Mouse (Mus musculus): ENCODE data around the gene Gar1. TPM values are rescaled to one million over a fixed set of nuclear protein-coding genes. Genes with fewer than 3 reads are reported as not detected.

The Gar1 gene
- total RNA-seq (2022) = 10 to 100 TPM; 41.6 to 52.6 (median 46.3) TPM

DNA sequence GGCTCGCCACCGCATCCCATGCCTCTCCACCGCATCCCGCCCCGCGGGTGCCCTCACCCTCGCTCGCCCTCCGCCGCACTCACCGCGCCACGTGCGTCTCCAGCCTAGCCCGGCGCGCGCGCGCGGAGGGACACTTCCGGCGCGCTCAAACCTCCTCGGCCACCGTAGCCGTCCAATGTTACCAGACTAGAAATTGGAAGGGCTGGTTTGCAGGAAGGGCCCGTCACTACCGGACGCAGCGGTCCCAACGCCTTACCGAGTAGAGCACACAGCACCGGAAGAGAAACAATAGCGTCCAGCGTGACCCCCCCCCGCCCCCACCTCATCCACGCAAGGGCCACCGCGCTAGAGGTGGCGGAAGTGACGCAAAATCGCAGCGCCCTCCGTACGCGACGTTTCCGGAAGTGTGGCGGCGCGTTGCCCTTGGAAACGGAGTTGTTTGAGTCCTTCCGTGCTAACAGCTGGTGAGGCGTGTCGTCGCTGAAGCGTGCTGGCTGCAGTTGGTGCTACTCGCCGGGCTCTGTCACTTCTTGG, at the start of gene Gar1:
Gar1 (minus strand) TSS at position 362 of the 534 bp plus-strand sequence.
- DNase-seq (ENCODE audit: low spot score in 2 of 2) = peak; percentile 93 to 96

GRCm38 (mm10) chr3:129879913-129880312, 48.7 kb upstream of the Gar1 start:
- DNase-seq (ENCODE audit: low spot score in 2 of 2) = no peak

GRCm38 (mm10) chr3:129879131-129879757, 48.0 kb upstream of the Gar1 start:
- DNase-seq (ENCODE audit: low spot score in 2 of 2) = no peak

DNA sequence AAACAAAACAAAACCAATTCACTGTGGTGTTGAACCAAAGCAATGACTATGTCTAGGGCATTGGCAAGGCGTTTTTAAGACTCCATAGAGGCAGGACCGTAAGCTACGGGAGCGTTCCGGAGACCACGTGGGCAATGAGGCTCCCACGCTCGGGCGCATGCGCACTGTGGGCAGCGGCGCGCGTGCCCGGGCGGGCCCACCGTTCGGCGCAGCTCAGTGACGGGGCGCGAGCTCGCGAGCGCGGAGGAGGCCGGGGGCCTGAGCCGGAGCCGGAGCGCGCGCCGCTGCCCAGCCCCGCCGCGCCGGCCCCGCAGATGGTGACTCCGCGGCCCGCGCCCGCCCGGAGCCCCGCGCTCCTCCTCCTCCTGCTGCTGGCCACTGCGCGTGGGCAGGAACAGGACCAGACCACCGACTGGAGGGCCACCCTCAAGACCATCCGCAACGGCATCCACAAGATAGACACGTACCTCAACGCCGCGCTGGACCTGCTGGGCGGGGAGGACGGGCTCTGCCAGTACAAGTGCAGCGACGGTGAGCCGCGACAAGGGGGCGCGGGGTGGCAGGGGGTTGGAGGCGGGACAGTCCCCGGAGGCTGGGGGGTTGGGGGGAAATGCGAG, 47.3 kb upstream of the Gar1 start, which contains the start of gene Pla2g12a:
Pla2g12a (plus strand) TSS at position 202 of the 617 bp plus-strand sequence.
- peak; percentile 80 to 92 for DNase-seq (ENCODE audit: low spot score in 2 of 2)

DNA sequence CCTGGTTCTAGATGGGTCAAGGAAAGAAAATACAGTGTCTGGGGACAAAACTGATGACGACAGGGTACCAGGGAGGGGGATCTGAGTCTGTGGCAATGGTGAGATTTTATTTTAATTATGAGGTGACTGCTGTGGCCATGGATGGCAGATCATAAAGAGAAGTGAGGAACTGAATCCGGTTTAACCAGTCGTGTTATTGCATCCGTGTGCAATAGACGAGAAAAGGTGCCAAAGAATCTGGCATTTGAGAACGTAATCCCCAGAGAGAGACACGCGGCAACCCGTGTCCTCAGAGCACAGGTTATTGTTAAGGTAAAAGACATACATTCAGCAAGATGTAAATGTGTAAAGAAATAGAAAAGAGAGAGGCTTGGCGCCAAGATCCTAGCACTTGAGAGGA, 46.1 kb upstream of the Gar1 start:
- no peak for DNase-seq (ENCODE audit: low spot score in 2 of 2)

- no peak for DNase-seq (ENCODE audit: low spot score in 2 of 2)
Observed at GRCm38 (mm10) chr3:129863698-129864097, 32.5 kb upstream of the Gar1 start.

GRCm38 (mm10) chr3:129862592-129862991, 31.4 kb upstream of the Gar1 start:
- DNase-seq (ENCODE audit: low spot score in 2 of 2) = no peak

DNA sequence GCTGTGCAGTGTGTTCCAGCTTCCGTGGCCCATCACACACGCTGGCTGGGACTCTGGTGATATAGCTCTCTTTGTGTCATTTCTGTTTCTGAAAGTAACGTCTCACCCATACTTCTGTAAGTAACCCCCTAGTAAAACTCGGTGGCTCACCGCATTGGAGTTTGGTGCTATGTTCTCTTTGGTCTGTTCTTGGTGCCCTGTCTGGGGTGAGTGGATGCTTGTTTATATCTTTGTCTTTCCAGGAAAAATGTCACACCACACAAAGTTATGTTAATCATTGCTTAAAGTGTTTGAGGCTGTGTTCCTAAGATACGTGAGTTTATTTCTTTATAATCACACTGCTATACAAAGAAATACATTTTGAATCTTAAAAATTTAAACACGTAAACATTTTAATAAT, 15.7 kb upstream of the Gar1 start:
- no peak for DNase-seq (ENCODE audit: low spot score in 2 of 2)

- no peak for DNase-seq (ENCODE audit: low spot score in 2 of 2)
Observed at GRCm38 (mm10) chr3:129845868-129846267, 14.7 kb upstream of the Gar1 start.

GRCm38 (mm10) chr3:129838017-129838416, 6.8 kb upstream of the Gar1 start:
- DNase-seq (ENCODE audit: low spot score in 2 of 2) = no peak

GRCm38 (mm10) chr3:129836965-129837364, 5.8 kb upstream of the Gar1 start:
- no peak for DNase-seq (ENCODE audit: low spot score in 2 of 2)

DNA sequence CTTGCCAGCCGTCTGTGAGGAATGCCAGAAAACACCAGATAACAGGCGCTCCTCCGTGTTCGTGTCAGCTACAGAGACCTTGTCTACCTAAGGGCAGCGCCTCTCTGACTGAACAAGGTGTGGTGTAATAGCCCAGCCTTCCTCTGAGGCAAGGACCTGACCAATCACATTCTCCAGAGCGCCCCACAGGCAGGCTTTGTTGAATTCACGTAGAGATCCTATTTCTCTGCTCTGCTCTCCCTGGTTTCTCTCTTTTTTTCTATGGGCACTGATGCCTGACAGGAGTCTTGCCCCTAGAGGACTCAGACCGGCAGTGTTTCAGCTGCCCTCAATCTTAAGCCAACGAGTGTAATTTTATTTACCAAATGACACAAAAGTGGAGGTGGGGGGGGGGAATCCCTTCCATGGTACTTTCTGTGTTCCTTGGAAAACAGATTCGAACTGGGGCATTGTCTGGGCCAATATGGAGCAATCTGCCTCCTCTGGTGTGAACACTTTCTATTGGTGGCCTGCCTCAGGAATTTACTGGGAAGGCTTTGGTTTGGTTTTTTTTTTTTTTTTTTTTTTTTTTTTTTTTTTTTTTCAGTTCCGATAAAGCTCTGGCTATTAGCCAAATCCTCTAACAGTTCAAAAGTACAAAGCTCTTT, 5.0 kb upstream of the Gar1 start:
- no peak for DNase-seq (ENCODE audit: low spot score in 2 of 2)

DNA sequence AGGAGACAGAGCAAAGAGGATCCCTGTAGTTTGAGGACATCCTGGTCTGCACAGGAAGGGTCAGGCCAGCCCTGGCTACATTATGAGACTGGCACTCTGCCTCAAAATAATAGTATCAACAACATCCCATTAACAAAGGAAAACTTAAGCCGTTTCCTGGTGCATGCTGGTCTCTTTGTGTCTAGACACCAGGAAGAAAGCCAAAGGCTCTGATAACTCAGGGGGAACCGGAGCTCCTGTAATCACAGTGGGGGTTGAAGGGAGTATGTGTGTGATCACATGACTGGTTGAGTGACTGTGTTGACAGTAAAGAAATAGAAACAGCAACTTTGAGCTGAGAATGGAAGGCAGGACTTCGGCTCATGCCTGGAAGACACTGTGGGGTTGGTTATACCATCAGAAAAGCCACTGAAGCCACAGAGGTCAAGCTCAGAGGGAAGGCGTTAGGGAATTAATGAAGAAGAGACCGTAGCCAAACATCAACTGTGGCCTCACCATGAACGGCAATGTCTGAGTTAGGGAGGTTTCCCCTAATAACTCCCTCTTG, 4.3 kb upstream of the Gar1 start, which contains the start of gene Cfi:
Cfi (plus strand) TSS at position 497 of the 547 bp plus-strand sequence.
- no peak for DNase-seq (ENCODE audit: low spot score in 2 of 2)

- no peak for DNase-seq (ENCODE audit: low spot score in 2 of 2)
Observed at GRCm38 (mm10) chr3:129830626-129831025, 570 bp downstream of the Gar1 start.

- DNase-seq (ENCODE audit: low spot score in 2 of 2) = no peak
Observed at GRCm38 (mm10) chr3:129827691-129828090, 3.5 kb downstream of the Gar1 start.

DNA sequence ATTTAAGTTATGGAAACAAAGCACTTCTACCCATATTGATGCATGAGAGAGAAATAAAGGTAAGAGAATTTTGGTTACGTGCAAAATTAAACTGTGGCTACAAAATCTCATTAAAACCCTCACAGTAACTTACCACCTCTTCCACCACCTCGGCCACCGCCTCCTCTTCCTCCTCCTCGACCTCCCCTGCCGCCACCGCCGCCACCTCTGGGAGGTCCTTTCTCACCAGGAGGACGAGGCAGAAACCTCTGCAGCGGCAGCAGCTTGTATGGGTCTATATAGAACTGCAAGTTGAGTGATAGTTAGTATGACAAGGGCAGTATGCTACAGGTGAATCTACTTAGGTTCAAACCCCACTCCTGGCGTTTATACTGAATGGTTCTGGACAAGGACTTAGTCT, 4.5 kb downstream of the Gar1 start:
- DNase-seq (ENCODE audit: low spot score in 2 of 2) = no peak

- DNase-seq (ENCODE audit: low spot score in 2 of 2) = no peak
Observed at GRCm38 (mm10) chr3:129824891-129825290, 6.3 kb downstream of the Gar1 start.

GRCm38 (mm10) chr3:129824146-129824545, 7.0 kb downstream of the Gar1 start:
- DNase-seq (ENCODE audit: low spot score in 2 of 2) = no peak

DNA sequence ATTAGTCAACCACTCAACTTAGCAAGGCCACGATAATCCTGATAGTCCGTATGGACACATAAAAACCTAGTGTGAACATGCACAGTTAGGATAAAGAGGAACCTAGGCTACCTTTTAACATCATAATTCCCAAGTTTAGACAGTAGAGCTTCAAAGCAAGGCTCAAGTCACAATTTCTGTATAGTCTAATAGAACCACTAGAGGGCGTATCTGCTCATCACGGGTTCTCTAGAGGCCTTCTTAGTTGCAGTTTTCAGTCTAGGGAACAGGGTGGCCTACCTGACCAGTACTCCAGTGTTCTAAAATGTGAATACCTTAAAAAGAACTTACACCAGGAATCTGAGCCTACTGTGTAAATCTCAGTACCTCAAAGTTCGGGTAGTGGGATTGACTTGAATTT, 7.9 kb downstream of the Gar1 start:
- DNase-seq (ENCODE audit: low spot score in 2 of 2) = no peak

DNA sequence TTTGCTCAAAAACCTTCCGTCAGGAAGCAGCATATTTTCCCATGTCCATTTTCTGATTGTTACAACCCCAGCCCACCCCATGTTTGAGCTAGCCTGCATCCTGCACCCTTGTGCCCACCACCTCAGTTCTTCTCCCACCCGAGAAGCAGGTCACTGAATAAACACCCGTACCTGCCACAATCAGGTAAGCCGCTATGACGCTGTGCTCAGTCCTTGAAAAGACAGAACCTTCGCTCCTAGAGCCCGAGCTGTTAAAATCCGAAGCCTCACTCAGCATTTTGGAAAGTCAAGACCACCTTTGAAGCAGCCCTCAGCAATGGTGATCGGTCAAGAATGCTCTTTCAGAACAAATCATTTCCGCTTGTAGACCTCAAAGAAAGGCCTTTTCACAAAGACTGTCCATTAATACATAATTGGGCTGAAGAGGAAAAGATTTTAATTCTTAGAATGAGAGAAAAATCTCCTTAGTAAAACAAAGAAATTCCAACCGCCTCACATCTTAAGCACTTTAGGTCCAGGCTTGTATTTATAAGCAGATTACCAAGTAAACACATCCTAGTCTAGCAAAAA, 8.9 kb downstream of the Gar1 start, which contains the start of gene Rrh:
Rrh (minus strand) TSS at position 382 of the 570 bp plus-strand sequence.
- no peak for DNase-seq (ENCODE audit: low spot score in 2 of 2)

- DNase-seq (ENCODE audit: low spot score in 2 of 2) = no peak
Observed at GRCm38 (mm10) chr3:129821736-129822135, 9.5 kb downstream of the Gar1 start.

DNA sequence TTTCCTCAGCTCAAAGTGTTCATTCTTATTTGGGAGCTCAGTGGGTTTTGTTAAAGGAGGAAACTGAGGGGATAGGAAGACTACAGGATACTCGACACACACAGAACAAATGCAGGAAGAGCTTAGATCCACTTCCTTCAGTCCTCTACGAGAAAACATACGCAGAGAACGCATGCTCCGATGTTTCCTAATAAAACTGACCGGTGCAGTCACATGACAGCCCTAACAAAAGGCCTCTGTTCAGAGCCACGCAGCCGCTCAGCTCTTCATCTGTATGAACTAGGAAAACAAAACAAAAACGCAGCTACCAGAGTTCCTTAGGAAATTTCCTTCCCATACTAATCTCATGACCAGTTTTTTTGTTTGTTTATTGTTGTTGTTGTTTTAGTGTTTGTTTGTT, 10.3 kb downstream of the Gar1 start:
- no peak for DNase-seq (ENCODE audit: low spot score in 2 of 2)
